Mouse (Mus musculus) cerebellum, postnatal 36 days (tissue): ENCODE results near the gene Spaca9.

Experiments used
- DNase-seq, 2 experiments: peaks; one replicate each; pipeline ENCODE4 v3.0.0; 2021 to 2022; ENCODE audit warnings: mixed read lengths in 2 of 2

Spaca9 gene

GRCm38 (mm10) chr2:28662891-28663290 lies 36.6 kb downstream of the Spaca9 start:
- no peak for DNase-seq

GRCm38 (mm10) chr2:28656216-28656615 lies 43.3 kb downstream of the Spaca9 start:
- no peak for DNase-seq

GRCm38 (mm10) chr2:28654295-28654694 lies 45.2 kb downstream of the Spaca9 start:
- DNase-seq = no peak

DNA sequence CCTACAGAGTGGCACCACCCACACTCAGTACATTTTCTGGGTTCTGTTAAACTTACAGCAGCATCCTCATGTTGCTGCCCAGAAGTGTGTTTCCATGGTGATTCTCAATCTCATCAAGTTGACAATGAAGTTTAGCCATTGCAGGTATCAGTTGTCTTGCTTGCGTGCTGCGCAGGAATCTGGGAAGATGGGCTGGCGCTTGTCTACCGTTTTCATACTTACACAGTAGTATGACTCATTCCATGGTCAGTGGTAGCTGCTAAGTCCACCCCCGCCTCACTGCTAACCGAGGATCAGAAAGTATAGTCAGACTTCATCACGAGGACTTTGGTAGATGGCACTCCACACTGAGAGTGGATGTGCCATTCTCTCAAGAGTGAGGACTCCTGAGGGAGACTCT lies 46.2 kb downstream of the Spaca9 start:
- no peak for DNase-seq

- DNase-seq = peak; percentile 40
These were observed 49.0 kb downstream of the Spaca9 start for GRCm38 (mm10) chr2:28650526-28650925.

- DNase-seq = no peak
These were observed 56.4 kb downstream of the Spaca9 start for GRCm38 (mm10) chr2:28643081-28643480.
